Mouse (Mus musculus): ENCODE results near the gene Gm28043.

Gene Gm28043

GRCm38 (mm10) chr17:29680921-29681320, 66.2 kb downstream of the Gm28043 start:
- DNase-seq (ENCODE audit: low spot score): no peak

DNA sequence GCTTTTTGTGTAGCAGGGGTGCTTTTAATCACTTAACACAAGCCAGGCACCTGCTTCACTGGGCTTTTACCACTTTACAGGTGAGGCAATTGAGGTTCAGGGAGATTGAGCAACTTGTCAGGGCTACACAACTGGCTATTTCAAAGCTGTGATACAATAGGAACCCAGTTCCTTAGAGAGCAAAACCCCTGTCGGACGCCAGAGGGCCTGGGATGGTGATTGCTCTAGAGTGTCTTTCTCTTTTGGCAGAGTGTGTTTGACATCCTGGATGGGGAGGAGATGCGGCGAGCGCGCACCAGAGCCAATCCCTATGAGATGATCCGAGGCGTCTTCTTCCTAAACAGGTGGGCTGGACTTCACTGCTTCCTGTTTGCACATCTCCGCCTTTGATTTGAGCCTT, 67.0 kb downstream of the Gm28043 start:
- no peak for DNase-seq (ENCODE audit: low spot score)

GRCm38 (mm10) chr17:29682261-29682660, 67.6 kb downstream of the Gm28043 start:
- DNase-seq (ENCODE audit: low spot score): no peak

- DNase-seq (ENCODE audit: low spot score): no peak
Observed at GRCm38 (mm10) chr17:29683127-29683526, 68.5 kb downstream of the Gm28043 start.

- no peak for DNase-seq (ENCODE audit: low spot score)
Observed at GRCm38 (mm10) chr17:29684275-29684674, 69.6 kb downstream of the Gm28043 start.

DNA sequence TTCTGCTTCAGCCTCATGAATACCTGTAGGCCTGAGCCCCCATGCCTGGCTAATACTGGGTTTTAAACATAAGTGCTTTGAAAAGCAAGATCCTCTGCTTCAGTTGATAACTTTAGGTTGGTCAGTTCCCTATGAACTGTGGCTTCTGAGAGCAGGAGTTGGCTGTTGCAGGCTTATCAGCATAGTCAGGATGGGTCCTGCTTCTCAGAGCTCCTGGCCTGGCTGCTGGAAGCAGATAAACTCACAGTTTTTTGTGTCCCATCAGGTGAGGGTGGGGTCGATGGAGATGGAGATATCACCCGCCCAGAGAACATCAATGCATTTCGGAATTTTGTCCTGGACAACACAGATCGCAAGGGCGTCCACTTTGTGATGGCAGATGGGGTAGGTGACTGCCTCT, 72.1 kb downstream of the Gm28043 start:
- DNase-seq (ENCODE audit: low spot score): peak; percentile 60

DNA sequence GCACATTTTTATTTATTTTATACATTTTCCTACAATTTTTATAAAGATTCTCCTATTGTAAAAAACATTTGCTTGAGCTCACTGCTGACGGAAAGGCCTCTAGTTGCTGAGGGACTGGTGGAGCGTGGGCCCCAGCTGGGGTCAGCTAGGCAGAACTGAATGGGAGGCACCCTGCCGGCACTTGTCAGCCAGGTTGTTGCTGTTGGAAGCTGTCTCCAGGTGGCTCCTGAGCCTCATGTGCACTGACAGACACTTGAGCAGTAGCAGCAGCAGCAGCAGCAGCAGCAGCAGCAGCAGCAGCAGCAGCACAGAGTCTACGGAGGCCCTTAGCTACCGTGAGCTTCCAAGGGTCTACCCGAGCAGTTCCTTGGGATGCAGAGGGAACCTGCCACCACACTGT, 72.7 kb downstream of the Gm28043 start:
- no peak for DNase-seq (ENCODE audit: low spot score)

DNA sequence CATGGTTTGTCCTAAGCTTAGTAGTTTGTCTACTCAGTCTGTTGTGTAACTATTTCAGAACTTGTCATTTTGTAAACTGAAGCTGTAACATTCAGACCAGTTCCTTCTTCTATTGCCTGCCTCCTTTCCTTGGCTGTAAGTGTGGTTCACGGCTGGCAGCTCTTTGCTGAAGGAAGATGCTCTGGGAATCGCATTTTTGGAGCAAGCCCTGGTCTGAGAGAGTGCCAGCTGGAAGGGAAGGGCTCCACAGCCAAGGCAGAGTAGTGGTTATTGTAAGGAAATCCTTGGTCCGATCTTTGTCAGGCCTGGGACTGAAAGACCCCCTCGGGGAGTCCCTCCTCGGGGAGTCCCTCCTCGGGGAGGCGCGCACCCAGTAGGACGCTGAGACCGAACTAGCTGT, 73.9 kb downstream of the Gm28043 start:
- DNase-seq (ENCODE audit: low spot score): no peak

- no peak for DNase-seq (ENCODE audit: low spot score)
Observed at GRCm38 (mm10) chr17:29690257-29690656, 75.6 kb downstream of the Gm28043 start.

DNA sequence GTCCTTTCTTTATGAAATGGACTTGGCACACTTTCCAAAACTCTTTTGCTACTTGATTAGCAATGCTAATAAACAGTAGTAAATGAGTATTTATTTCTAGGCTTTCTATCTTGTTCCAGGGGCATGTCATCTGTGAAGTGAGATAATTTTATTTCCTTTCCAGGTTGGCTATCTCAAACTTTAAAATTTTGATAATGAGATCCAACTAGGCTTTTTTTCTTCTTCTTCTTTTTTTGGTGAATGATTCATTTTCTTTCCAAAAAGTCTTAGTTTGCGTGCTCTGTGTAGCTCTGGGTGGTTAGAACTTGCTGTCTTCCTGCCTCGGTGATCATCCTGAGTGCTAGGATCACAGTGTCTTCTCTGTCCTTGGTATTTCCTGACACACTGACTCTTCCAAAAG, 78.2 kb downstream of the Gm28043 start:
- no peak for DNase-seq (ENCODE audit: low spot score)

GRCm38 (mm10) chr17:29693571-29693970, 78.9 kb downstream of the Gm28043 start:
- DNase-seq (ENCODE audit: low spot score): no peak

DNA sequence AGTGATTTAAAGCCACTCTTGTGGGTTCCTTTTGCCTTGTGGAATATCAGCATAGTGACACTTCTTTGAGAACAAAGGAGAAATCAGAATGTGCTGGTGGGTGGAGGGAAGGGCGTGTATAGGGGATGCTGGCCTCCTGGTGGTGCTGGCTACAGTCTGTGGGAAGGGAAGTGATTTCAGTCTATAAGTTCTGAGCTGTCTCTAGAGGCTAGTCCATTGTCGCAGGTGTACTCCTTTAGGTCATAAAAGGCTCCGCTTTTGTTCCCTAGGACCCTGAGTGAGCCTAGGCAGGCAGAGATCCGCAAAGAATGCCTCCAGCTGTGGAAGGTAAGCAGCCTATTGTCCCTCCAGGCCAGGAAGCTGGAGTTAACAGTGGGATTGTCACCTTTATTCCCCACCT, 79.8 kb downstream of the Gm28043 start:
- no peak for DNase-seq (ENCODE audit: low spot score)

DNA sequence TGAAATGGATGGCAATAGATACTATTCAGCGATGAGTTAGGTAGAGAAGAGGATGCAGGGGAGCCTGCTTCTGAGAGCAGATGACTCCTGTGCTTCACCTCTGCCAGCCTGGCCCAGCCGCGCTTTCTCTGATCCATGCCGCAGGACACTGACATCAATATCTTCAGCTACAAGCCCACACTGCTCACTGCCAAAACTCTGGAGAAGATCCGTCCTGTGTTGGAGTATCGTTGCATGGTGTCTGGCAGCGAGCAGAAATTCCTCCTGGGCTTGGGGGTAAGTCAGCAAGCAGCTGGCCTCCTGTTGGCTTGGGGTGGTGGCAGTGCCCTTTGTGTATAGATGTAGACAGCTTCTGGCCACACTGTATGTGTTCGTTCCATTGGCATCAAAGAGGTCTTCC, 82.3 kb downstream of the Gm28043 start:
- DNase-seq (ENCODE audit: low spot score): no peak

- no peak for DNase-seq (ENCODE audit: low spot score)
Observed at GRCm38 (mm10) chr17:29698421-29698820, 83.7 kb downstream of the Gm28043 start.

GRCm38 (mm10) chr17:29700573-29700972, 85.9 kb downstream of the Gm28043 start:
- no peak for DNase-seq (ENCODE audit: low spot score)

- no peak for DNase-seq (ENCODE audit: low spot score)
Observed at GRCm38 (mm10) chr17:29702938-29703710, 88.4 kb downstream of the Gm28043 start.

DNA sequence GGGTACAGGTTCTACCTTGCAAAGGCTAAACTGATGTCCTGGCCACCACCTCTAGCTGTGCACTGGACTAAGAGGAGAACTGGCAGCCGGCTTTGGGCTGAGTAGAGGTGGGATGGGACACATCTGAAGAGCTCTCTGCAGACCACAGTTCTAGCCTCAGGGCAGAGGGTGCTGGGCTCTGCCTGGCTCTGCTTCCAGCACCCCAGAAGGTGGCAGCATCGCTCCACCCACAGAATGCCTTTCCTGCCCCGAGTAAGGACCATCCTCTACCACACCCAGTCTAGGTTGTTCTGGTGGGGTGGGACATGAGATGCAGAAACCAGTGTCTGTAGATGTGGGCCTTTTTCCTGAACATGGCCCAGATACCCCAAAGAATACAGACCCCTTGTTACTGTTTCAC, 90.1 kb downstream of the Gm28043 start:
- DNase-seq (ENCODE audit: low spot score): peak; percentile 48

DNA sequence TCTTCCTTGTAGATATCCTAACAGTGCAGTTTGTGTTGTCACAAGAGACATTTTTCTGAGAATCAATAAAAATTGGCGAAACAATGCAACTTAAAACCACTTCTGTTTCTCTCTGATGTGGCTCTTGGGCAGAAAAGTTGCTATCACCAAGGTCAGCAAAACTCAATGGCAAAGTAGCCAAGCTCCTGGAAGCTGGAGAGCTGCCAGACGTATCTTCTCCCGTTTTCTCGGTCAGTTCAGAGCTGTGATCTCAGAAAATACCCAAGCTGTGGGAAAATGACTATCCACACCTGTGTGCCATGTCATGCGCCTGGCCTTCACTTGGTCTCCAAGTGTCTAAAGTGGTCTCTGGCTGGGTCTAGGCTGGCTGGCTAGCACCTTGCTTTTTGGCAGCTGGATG, 91.2 kb downstream of the Gm28043 start:
- no peak for DNase-seq (ENCODE audit: low spot score)

GRCm38 (mm10) chr17:29706981-29707545, 92.4 kb downstream of the Gm28043 start:
- no peak for DNase-seq (ENCODE audit: low spot score)

DNA sequence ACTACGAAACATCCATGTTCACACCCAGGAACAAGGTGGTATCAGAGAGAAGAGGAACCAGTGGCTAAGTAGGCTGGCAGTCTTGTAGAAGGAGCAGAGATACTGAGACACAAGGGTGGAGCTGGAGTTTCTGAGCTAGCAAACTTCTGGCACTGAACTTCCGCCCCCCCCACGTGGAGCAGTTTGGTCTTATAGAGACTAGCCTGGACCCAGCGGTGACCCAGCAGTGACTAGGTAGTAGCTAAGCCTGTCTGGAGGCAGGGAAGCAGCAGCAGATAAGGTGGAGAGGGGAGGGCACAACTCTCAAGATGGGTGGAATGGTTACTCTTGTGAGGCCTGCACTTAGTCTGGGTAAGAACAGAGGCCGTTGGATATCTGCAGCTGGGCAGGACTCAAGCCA, 94.1 kb downstream of the Gm28043 start:
- DNase-seq (ENCODE audit: low spot score): no peak

- no peak for DNase-seq (ENCODE audit: low spot score)
Observed at GRCm38 (mm10) chr17:29710562-29711044, 95.9 kb downstream of the Gm28043 start.

DNA sequence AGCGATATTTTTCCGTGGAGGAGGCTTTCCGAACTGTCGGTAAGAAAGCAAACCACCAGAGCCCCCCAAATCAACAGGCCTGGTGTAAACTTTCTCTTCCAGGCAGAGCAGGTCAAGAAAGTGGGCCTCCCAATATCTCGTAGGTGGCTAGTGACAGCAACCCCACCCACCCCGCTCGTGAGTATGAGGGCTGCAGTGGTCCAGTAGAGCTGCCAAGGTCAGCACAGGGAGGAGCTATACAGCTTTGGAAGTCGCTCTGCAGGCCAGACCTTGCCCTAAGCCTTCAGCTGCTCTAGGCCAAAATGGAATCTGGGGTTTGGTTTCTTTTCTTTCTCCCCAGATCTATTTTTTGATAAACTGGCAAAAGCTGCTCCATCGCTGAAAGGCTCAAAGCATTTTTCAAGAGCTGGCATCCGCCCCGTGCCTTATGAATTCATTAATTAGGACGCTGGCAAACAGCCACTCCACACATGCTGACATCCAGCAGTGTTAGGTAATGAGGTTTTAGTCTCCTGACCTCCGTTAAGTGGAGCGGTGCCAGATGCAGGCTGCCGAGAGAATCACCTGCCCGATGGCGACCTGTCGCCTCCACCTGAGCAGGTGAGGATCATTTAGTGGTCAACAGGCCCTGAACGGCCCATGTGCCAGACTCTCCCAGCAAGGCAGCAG, 96.5 kb downstream of the Gm28043 start:
- DNase-seq (ENCODE audit: low spot score): no peak

DNA sequence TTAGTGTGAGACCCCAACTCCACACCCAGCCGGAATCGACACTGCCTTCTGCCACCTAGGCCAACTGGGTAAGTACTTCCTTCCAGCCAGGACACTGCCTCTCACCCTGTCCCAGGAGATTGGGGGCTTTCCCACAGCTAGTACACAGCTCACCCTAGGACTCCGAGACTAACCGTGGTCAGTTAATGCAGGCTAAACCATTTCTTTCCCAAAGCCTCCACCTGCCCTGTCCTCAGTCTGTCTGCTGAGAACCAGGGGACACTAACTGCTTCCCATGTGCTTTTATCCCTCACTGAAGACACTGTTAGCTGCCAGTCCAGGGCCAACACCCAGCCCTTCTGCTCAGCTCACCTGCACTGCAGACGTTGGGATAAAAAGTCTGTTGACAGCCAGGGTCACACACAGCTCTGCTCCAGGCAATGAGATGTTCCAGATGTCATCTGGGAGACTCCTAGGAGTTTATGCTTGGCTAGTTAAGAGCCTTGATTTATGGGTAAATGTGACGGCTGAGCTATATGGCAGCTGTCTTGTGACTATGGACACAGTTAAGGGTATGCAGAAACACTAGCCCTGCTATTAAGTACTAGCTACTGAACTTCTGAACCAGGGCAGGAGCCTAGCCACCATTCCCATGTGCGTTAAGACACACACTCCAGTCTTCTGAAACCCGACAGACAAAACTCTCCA, 97.2 kb downstream of the Gm28043 start:
- DNase-seq (ENCODE audit: low spot score): no peak
